Mouse (Mus musculus): ENCODE results near the gene Tnni3. TPM values are rescaled to one million over a fixed set of nuclear protein-coding genes. Genes with fewer than 3 reads are reported as not detected.
A peak's percentile ranks its signal among the peaks of the same experiment; 100 is the strongest.

Tnni3 gene
- polyA plus RNA-seq, 1 experiment, result 2.1 TPM

GRCm38 (mm10) chr7:4527302-4527689, 3.3 kb upstream of the Tnni3 start:
- 64% methylated on average over 18 of the region's 18 CpGs for WGBS
- DNase-seq, result no peak
- TF ChIP-seq CTCF (conservative IDR thresholded peaks at IDR 0.05; ENCODE audit: insufficient read depth, insufficient read length, low read depth, low read length) (no peak), POLR2A (IDR thresholded peaks at IDR 0.05; ENCODE audit: low read depth, low read length) (no peak)
- H3K4me1 ChIP-seq (ENCODE audit: control insufficient read depth, insufficient read depth, low read length), result no peaks in the 10 kb centered on the region
- no peak overlapping the region for H3K4me3 ChIP-seq (ENCODE audit: insufficient read depth, low read depth, low read length)
- H3K36me3 ChIP-seq (ENCODE audit: control insufficient read depth, insufficient read depth, low read length), result no peaks in the 10 kb centered on the region
- H3K27ac ChIP-seq (ENCODE audit: insufficient read depth, low read depth, low read length), result no peak overlapping the region
- no peaks in the 10 kb centered on the region for H3K27me3 ChIP-seq (replicated peaks; ENCODE audit: control insufficient read depth, insufficient read depth, low read length)

- DNase-seq, result peak; percentile 74
- 24% methylated on average over 40 of the region's 40 CpGs for WGBS
- H3K36me3 ChIP-seq (ENCODE audit: control insufficient read depth, insufficient read depth, low read length), result no peaks in the 10 kb centered on the region
- H3K27ac ChIP-seq (ENCODE audit: insufficient read depth, low read depth, low read length), result no peak overlapping the region
- H3K4me1 ChIP-seq (ENCODE audit: control insufficient read depth, insufficient read depth, low read length), result no peaks in the 10 kb centered on the region
- no peaks in the 10 kb centered on the region for H3K27me3 ChIP-seq (replicated peaks; ENCODE audit: control insufficient read depth, insufficient read depth, low read length)
- TF ChIP-seq POLR2A (IDR thresholded peaks at IDR 0.05; ENCODE audit: low read depth, low read length) (no peak), CTCF (conservative IDR thresholded peaks at IDR 0.05; ENCODE audit: insufficient read depth, insufficient read length, low read depth, low read length) (peak; percentile 62)
- H3K4me3 ChIP-seq (ENCODE audit: insufficient read depth, low read depth, low read length), result peak overlapping the region; percentile 39
Observed at GRCm38 (mm10) chr7:4526341-4527301, 2.6 kb upstream of the Tnni3 start.

- WGBS, result 86% methylated on average over 33 of the region's 33 CpGs
- no peak overlapping the region for H3K4me3 ChIP-seq (ENCODE audit: insufficient read depth, low read depth, low read length)
Observed at GRCm38 (mm10) chr7:4523205-4524130, 561 bp downstream of the Tnni3 start.

GRCm38 (mm10) chr7:4522292-4522691, 1.7 kb downstream of the Tnni3 start:
- no peak overlapping the region for H3K4me3 ChIP-seq (ENCODE audit: insufficient read depth, low read depth, low read length)
- no peak for TF ChIP-seq CTCF (conservative IDR thresholded peaks at IDR 0.05; ENCODE audit: insufficient read depth, insufficient read length, low read depth, low read length)
- TF ChIP-seq POLR2A (IDR thresholded peaks at IDR 0.05; ENCODE audit: low read depth, low read length), result no peak
- H3K27me3 ChIP-seq (replicated peaks; ENCODE audit: control insufficient read depth, insufficient read depth, low read length), result no peaks in the 10 kb centered on the region
- WGBS, result 73% methylated on average over 6 of the region's 6 CpGs
- H3K27ac ChIP-seq (ENCODE audit: insufficient read depth, low read depth, low read length), result no peak overlapping the region
- no peak for DNase-seq
- no peaks in the 10 kb centered on the region for H3K4me1 ChIP-seq (ENCODE audit: control insufficient read depth, insufficient read depth, low read length)
- no peaks in the 10 kb centered on the region for H3K36me3 ChIP-seq (ENCODE audit: control insufficient read depth, insufficient read depth, low read length)

More at GRCm38 (mm10) chr7:4523205-4524130, 561 bp downstream of the Tnni3 start:
- H3K27me3 ChIP-seq (replicated peaks; ENCODE audit: control insufficient read depth, insufficient read depth, low read length), result no peaks in the 10 kb centered on the region
- TF ChIP-seq POLR2A (IDR thresholded peaks at IDR 0.05; ENCODE audit: low read depth, low read length) (no peak), CTCF (conservative IDR thresholded peaks at IDR 0.05; ENCODE audit: insufficient read depth, insufficient read length, low read depth, low read length) (no peak)
- no peak for DNase-seq
- no peaks in the 10 kb centered on the region for H3K36me3 ChIP-seq (ENCODE audit: control insufficient read depth, insufficient read depth, low read length)
- no peak overlapping the region for H3K27ac ChIP-seq (ENCODE audit: insufficient read depth, low read depth, low read length)
- H3K4me1 ChIP-seq (ENCODE audit: control insufficient read depth, insufficient read depth, low read length), result no peaks in the 10 kb centered on the region

- Histone ChIP-seq H3K4me3 (ENCODE audit: insufficient read depth, low read depth, low read length) (no peak overlapping the region), H3K36me3 (ENCODE audit: control insufficient read depth, insufficient read depth, low read length) (no peaks in the 10 kb centered on the region)
- WGBS, result 37% methylated on average over 32 of the region's 32 CpGs
Observed at GRCm38 (mm10) chr7:4521231-4522003, 2.6 kb downstream of the Tnni3 start.

GRCm38 (mm10) chr7:4518487-4518886, 5.5 kb downstream of the Tnni3 start:
- H3K27ac ChIP-seq (ENCODE audit: insufficient read depth, low read depth, low read length), result no peak overlapping the region

More at GRCm38 (mm10) chr7:4521231-4522003, 2.6 kb downstream of the Tnni3 start:
- TF ChIP-seq POLR2A (IDR thresholded peaks at IDR 0.05; ENCODE audit: low read depth, low read length), result no peak
- TF ChIP-seq CTCF (conservative IDR thresholded peaks at IDR 0.05; ENCODE audit: insufficient read depth, insufficient read length, low read depth, low read length), result no peak
- H3K27me3 ChIP-seq (replicated peaks; ENCODE audit: control insufficient read depth, insufficient read depth, low read length), result no peaks in the 10 kb centered on the region
- DNase-seq, result no peak
- H3K4me1 ChIP-seq (ENCODE audit: control insufficient read depth, insufficient read depth, low read length), result no peaks in the 10 kb centered on the region
- H3K27ac ChIP-seq (ENCODE audit: insufficient read depth, low read depth, low read length), result no peak overlapping the region

More at GRCm38 (mm10) chr7:4518487-4518886, 5.5 kb downstream of the Tnni3 start:
- DNase-seq, result no peak
- 71% methylated on average over 1 of the region's 1 CpGs for WGBS
- Histone ChIP-seq H3K36me3 (ENCODE audit: control insufficient read depth, insufficient read depth, low read length) (no peaks in the 10 kb centered on the region), H3K4me3 (ENCODE audit: insufficient read depth, low read depth, low read length) (no peak overlapping the region), H3K27me3 (replicated peaks; ENCODE audit: control insufficient read depth, insufficient read depth, low read length) (no peaks in the 10 kb centered on the region), H3K4me1 (ENCODE audit: control insufficient read depth, insufficient read depth, low read length) (no peaks in the 10 kb centered on the region)
- TF ChIP-seq POLR2A (IDR thresholded peaks at IDR 0.05; ENCODE audit: low read depth, low read length), result no peak
- TF ChIP-seq CTCF (conservative IDR thresholded peaks at IDR 0.05; ENCODE audit: insufficient read depth, insufficient read length, low read depth, low read length), result no peak

Measured in kidney, adult 2 months (tissue).